Mouse (Mus musculus) hindbrain, postnatal 0 days (tissue): ENCODE data around the gene Cul9. TPM values are rescaled to one million over a fixed set of nuclear protein-coding genes. Genes with fewer than 3 reads are reported as not detected.

Experiments
- ATAC-seq: fragments of 200-750 bp; cut with Nextera tagmentation; 2 replicates; pipeline ENCODE4 v1.8.0; 2017; ENCODE audit warnings: mild to moderate bottlenecking, moderate TSS enrichment, moderate library complexity
- DNase-seq: peaks from one replicate; pipeline ENCODE4 v3.0.0-alpha.2; 2015; ENCODE audit warnings: low spot score
- H3K27ac ChIP-seq: fragments of 300-500 bp; sonication (generic); 2 replicates; pipeline ENCODE4 v1.5.1; 2014; ENCODE audit warnings: mild to moderate bottlenecking
- H3K27me3 ChIP-seq: fragments of 300-500 bp; sonication (generic); 2 replicates; pipeline ENCODE4 v1.6.1; 2014; ENCODE audit warnings: low read length, mixed read lengths; ENCODE audit not compliant: insufficient read depth
- H3K36me3 ChIP-seq: fragments of 300-500 bp; sonication (generic); 2 replicates; pipeline ENCODE4 v1.6.1; 2014; ENCODE audit warnings: low read length, mixed read lengths; ENCODE audit not compliant: insufficient read depth
- H3K4me1 ChIP-seq: fragments of 300-500 bp; sonication (generic); 2 replicates; pipeline ENCODE4 v1.6.1; 2014; ENCODE audit warnings: antibody characterized with exemption, low read length, mixed read lengths; ENCODE audit not compliant: insufficient read depth
- H3K4me2 ChIP-seq: fragments of 300-500 bp; sonication (generic); 2 replicates; pipeline ENCODE4 v1.6.1; 2014; ENCODE audit warnings: low read depth, mild to moderate bottlenecking, low read length, moderate library complexity, mixed read lengths
- H3K4me3 ChIP-seq: fragments of 300-500 bp; sonication (generic); 2 replicates; pipeline ENCODE4 v1.5.1; 2014; ENCODE audit warnings: low read length
- H3K9ac ChIP-seq: fragments of 300-500 bp; sonication (generic); replicated peaks from 2 replicates; pipeline ENCODE4 v1.6.1; 2014; ENCODE audit warnings: mild to moderate bottlenecking, low read length, moderate library complexity, mixed read lengths
- H3K9me3 ChIP-seq: fragments of 300-500 bp; sonication (generic); 2 replicates; pipeline ENCODE4 v1.6.1; 2016; ENCODE audit warnings: low read length, mixed read lengths
- CTCF ChIP-seq: IDR thresholded peaks from 2 replicates; pipeline ENCODE4 v1.5.1; 2016; ENCODE audit warnings: antibody characterized with exemption, control low read depth, low read depth
- WGBS: fragments of 180-500 bp; shearing (Covaris S2); extraction: QIAGEN DNeasy Blood & Tissue Kit; methylation state at CpG from one replicate; pipeline ENCODE4 v1.1.7; 2014; 5-methylcytosine and 5-hydroxymethylcytosine counted together
- polyA plus RNA-seq: library from polyadenylated mRNA; unstranded; fragments of >200 nt; fragmentation: Nextera tagmentation; extraction: Ambion mirVana; gene quantifications from 2 replicates; pipeline ENCODE4 v1.2.1, GENCODE M21; 2015
- total RNA-seq: library from RNA; depleted of rRNA; stranded (reverse); fragments of >200 nt; gene quantifications from 2 replicates; pipeline ENCODE4 v1.2.3, GENCODE M21; 2014

The Cul9 gene
- total and polyA plus RNA-seq, 2 experiments from 2014 or later = 12.2 to 58.2 TPM

- H3K27ac ChIP-seq = peak overlapping the region; percentile 96
- TF ChIP-seq CTCF = no peak
- ATAC-seq = no peak
- peak overlapping the region; percentile 91 for H3K4me2 ChIP-seq
- peaks cover 19% of the 10 kb centered on the region; the same call in 1 of the 2 replicates for H3K36me3 ChIP-seq
- 2% methylated on average over 72 of the region's 75 CpGs for WGBS
- no peaks in the 10 kb centered on the region for H3K27me3 ChIP-seq
- peak overlapping the region; percentile 100 for H3K4me3 ChIP-seq
- DNase-seq = peak; percentile 59
- no peaks in the 10 kb centered on the region for H3K9me3 ChIP-seq
- H3K4me1 ChIP-seq = peaks cover 19% of the 10 kb centered on the region; the same call in 1 of the 2 replicates
- peak overlapping the region; percentile 100 for H3K9ac ChIP-seq
Measured at GRCm38 (mm10) chr17:46554977-46555672, 8.9 kb upstream of the Cul9 start.

- H3K4me1 ChIP-seq = peaks cover 19% of the 10 kb centered on the region; the same call in 1 of the 2 replicates
- ATAC-seq (no peak), DNase-seq (peak; percentile 36)
- H3K9ac ChIP-seq = peak overlapping the region; percentile 100
- WGBS = under 1% methylated on average over 11 of the region's 11 CpGs
- no peak for TF ChIP-seq CTCF
- peak overlapping the region; percentile 100 for H3K4me3 ChIP-seq
- H3K27ac ChIP-seq = peak overlapping the region; percentile 96; the same call in 1 of the 2 replicates
- peak overlapping the region; percentile 91 for H3K4me2 ChIP-seq
- no peaks in the 10 kb centered on the region for H3K9me3 ChIP-seq
- H3K27me3 ChIP-seq = no peaks in the 10 kb centered on the region
- H3K36me3 ChIP-seq = peaks cover 24% of the 10 kb centered on the region; the same call in 1 of the 2 replicates
Measured at GRCm38 (mm10) chr17:46554646-46554976, 8.4 kb upstream of the Cul9 start.

GRCm38 (mm10) chr17:46553926-46554325 is 7.7 kb upstream of the Cul9 start:
- H3K4me2 ChIP-seq = peak overlapping the region; percentile 91
- peaks cover 19% of the 10 kb centered on the region; the same call in 1 of the 2 replicates for H3K4me1 ChIP-seq
- H3K27ac ChIP-seq = no peak overlapping the region
- peaks cover 29% of the 10 kb centered on the region; the same call in 1 of the 2 replicates for H3K36me3 ChIP-seq
- H3K4me3 ChIP-seq = peak overlapping the region; percentile 100
- no peak for ATAC-seq
- no peak for TF ChIP-seq CTCF
- no peak for DNase-seq
- H3K27me3 ChIP-seq = no peaks in the 10 kb centered on the region
- no peaks in the 10 kb centered on the region for H3K9me3 ChIP-seq
- WGBS = 73% methylated on average over 3 of the region's 3 CpGs
- peak overlapping the region; percentile 100 for H3K9ac ChIP-seq

GRCm38 (mm10) chr17:46553469-46553868 is 7.3 kb upstream of the Cul9 start:
- 53% methylated on average over 11 of the region's 11 CpGs for WGBS
- H3K9me3 ChIP-seq = no peaks in the 10 kb centered on the region
- peaks cover 19% of the 10 kb centered on the region; the same call in 1 of the 2 replicates for H3K4me1 ChIP-seq
- peaks cover 33% of the 10 kb centered on the region for H3K36me3 ChIP-seq
- peak overlapping the region; percentile 100 for H3K4me3 ChIP-seq
- DNase-seq = no peak
- TF ChIP-seq CTCF = no peak
- H3K27me3 ChIP-seq = no peaks in the 10 kb centered on the region
- H3K27ac ChIP-seq = peak overlapping the region; percentile 62; the same call in 1 of the 2 replicates
- H3K4me2 ChIP-seq = peak overlapping the region; percentile 91
- H3K9ac ChIP-seq = peak overlapping the region; percentile 31
- ATAC-seq = no peak

GRCm38 (mm10) chr17:46552841-46553423 is 6.7 kb upstream of the Cul9 start:
- 1% methylated on average over 24 of the region's 24 CpGs for WGBS

GRCm38 (mm10) chr17:46552151-46552550 is 6.0 kb upstream of the Cul9 start:
- 82% methylated on average over 7 of the region's 7 CpGs for WGBS

More at GRCm38 (mm10) chr17:46552841-46553423, 6.7 kb upstream of the Cul9 start:
- DNase-seq = peak; percentile 96
- Histone ChIP-seq H3K27me3 (no peaks in the 10 kb centered on the region), H3K4me3 (peak overlapping the region; percentile 100), H3K4me1 (peaks cover 19% of the 10 kb centered on the region; the same call in 1 of the 2 replicates), H3K9me3 (no peaks in the 10 kb centered on the region), H3K36me3 (peaks cover 36% of the 10 kb centered on the region), H3K9ac (peak overlapping the region; percentile 31), H3K27ac (peak overlapping the region; percentile 62), H3K4me2 (peak overlapping the region; percentile 91)
- ATAC-seq = peak; percentile 84
- no peak for TF ChIP-seq CTCF

More at GRCm38 (mm10) chr17:46552151-46552550, 6.0 kb upstream of the Cul9 start:
- no peak for TF ChIP-seq CTCF
- ATAC-seq (no peak), DNase-seq (no peak)
- Histone ChIP-seq H3K9me3 (no peaks in the 10 kb centered on the region), H3K9ac (no peak overlapping the region), H3K4me1 (peaks cover 19% of the 10 kb centered on the region; the same call in 1 of the 2 replicates), H3K4me2 (peak overlapping the region; percentile 91), H3K27ac (peak overlapping the region; percentile 54; the same call in 1 of the 2 replicates), H3K36me3 (peaks cover 36% of the 10 kb centered on the region), H3K4me3 (peak overlapping the region; percentile 100; the same call in 1 of the 2 replicates), H3K27me3 (no peaks in the 10 kb centered on the region)
